Mouse (Mus musculus) lung, adult 2 months (tissue): Measurements from ENCODE around the gene Nxpe3.

Source experiments
- CTCF ChIP-seq: fragments of 200-500 bp; IDR thresholded peaks from 2 replicates; pipeline ENCODE4 v1.5.1; 2011; ENCODE audit warnings: mild to moderate bottlenecking, low read length, control low read depth; ENCODE audit not compliant: insufficient read depth
- POLR2A ChIP-seq: fragments of 200-500 bp; IDR thresholded peaks from 2 replicates; pipeline ENCODE4 v1.6.1; 2011; ENCODE audit warnings: low read depth, mild to moderate bottlenecking, control low read depth, low read length, borderline replicate concordance; ENCODE audit errors: extremely low read depth

DNA sequence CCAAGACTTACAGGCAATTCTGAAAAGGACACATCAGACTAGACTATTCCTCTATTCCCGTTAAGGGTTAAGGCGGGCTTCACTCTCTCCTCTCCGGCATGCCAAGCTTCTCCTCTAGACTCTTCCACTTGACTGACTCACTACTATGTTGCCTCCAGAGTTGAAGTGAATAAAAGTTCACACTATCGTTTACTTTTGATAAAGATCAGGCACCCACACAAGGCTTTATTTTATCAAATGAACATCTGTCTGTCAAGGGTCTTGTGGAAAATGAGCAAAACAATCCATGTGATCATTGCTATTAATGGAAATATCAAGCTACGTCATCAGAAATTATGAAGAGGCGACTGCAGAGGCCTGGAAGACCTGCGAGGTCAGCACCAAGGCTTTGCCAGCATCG, 47.4 kb downstream of the Nxpe3 start:
- TF ChIP-seq CTCF (no peak), POLR2A (no peak)
